Mouse (Mus musculus) CH12.LX (cell line): Measurements from ENCODE around the gene Dbx1. TPM values are rescaled to one million over a fixed set of nuclear protein-coding genes. Genes with fewer than 3 reads are reported as not detected.

Source experiments
- DNase-seq: peaks from one replicate; pipeline ENCODE4 v3.0.0-alpha.2; 2013; ENCODE audit errors: extremely low read depth
- H3K27ac ChIP-seq: 2 replicates; pipeline ENCODE4 v1.5.1; 2012; ENCODE audit warnings: low read depth, mild to moderate bottlenecking, control low read depth, moderate library complexity; ENCODE audit not compliant: insufficient read depth
- H3K27me3 ChIP-seq: replicated peaks from 2 replicates; pipeline ENCODE3; 2012; ENCODE audit warnings: inconsistent platforms
- H3K36me3 ChIP-seq, 2 experiments: replicated peaks in 1 of 2; 2 replicates each; pipeline versions ENCODE3 to v1.6.1; 2012; ENCODE audit warnings: inconsistent platforms in 1 of 2, low read length in 1 of 2, mild to moderate bottlenecking in 1 of 2, mixed read lengths in 1 of 2, moderate library complexity in 1 of 2; ENCODE audit not compliant: control insufficient read depth in 1 of 2, insufficient read depth in 1 of 2
- H3K4me1 ChIP-seq, 2 experiments: 2 replicates each; pipeline ENCODE4 v1.6.1; 2012; ENCODE audit warnings: inconsistent platforms in 1 of 2, moderate library complexity in 1 of 2; ENCODE audit not compliant: insufficient read depth in 2 of 2, control insufficient read depth in 1 of 2
- H3K4me2 ChIP-seq: 2 replicates; pipeline ENCODE4 v1.6.1; 2012; ENCODE audit warnings: low read depth, mild to moderate bottlenecking, control low read depth; ENCODE audit not compliant: poor library complexity, insufficient read depth, severe bottlenecking
- H3K4me3 ChIP-seq, 3 experiments: fragments of 150-350 bp in 1 of 3; sonication (generic) in 1 of 3; replicated peaks in 1 of 3; 2 replicates each; pipeline versions ENCODE3 to v1.5.1; 2011 to 2012; ENCODE audit warnings: low read depth in 2 of 3, low read length in 2 of 3, mild to moderate bottlenecking in 2 of 3, moderate library complexity in 2 of 3, control low read depth in 1 of 3, improper control_type of control experiment in 1 of 3, inconsistent platforms in 1 of 3, mixed read lengths in 1 of 3; ENCODE audit not compliant: poor library complexity in 1 of 3
- H3K79me2 ChIP-seq: replicated peaks from 2 replicates; pipeline ENCODE4 v1.6.1; 2012; ENCODE audit warnings: mild to moderate bottlenecking, moderate library complexity; ENCODE audit not compliant: control insufficient read depth, poor library complexity, insufficient read depth, severe bottlenecking; ENCODE audit errors: extremely low read depth
- H3K9ac ChIP-seq: 2 replicates; pipeline ENCODE4 v1.6.1; 2012; ENCODE audit warnings: low read depth, mild to moderate bottlenecking, control low read depth, moderate library complexity; ENCODE audit not compliant: insufficient read depth
- H3K9me3 ChIP-seq: replicated peaks from 2 replicates; pipeline ENCODE3; 2012; ENCODE audit warnings: low read length, inconsistent platforms, mixed read lengths
- E2F4 ChIP-seq: IDR thresholded peaks from 2 replicates; pipeline ENCODE4 v1.6.1; 2011; ENCODE audit warnings: low read depth, low read length, improper control_type of control experiment; ENCODE audit not compliant: insufficient replicate concordance
- ELF1 ChIP-seq: IDR thresholded peaks from 2 replicates; pipeline ENCODE4 v1.6.1; 2014; ENCODE audit warnings: low read depth, mild to moderate bottlenecking, inconsistent platforms, low read length, improper control_type of control experiment
- MAFK ChIP-seq: IDR thresholded peaks from 2 replicates; pipeline ENCODE4 v1.6.1; 2011; ENCODE audit warnings: low read length, improper control_type of control experiment; ENCODE audit not compliant: insufficient replicate concordance
- MAX ChIP-seq: IDR thresholded peaks from 2 replicates; pipeline ENCODE4 v1.6.1; 2011; ENCODE audit warnings: low read length, improper control_type of control experiment
- MXI1 ChIP-seq: IDR thresholded peaks from 2 replicates; pipeline ENCODE4 v1.6.1; 2011; ENCODE audit warnings: mild to moderate bottlenecking, low read depth, low read length, improper control_type of control experiment
- NELFE ChIP-seq: IDR thresholded peaks from 2 replicates; pipeline ENCODE4 v1.6.1; 2011; ENCODE audit warnings: low read depth, low read length, improper control_type of control experiment
- PAX5 ChIP-seq: IDR thresholded peaks from 2 replicates; pipeline ENCODE4 v1.6.1; 2012; ENCODE audit warnings: low read length, inconsistent platforms, mixed read lengths
- RCOR1 ChIP-seq: conservative IDR thresholded peaks from 2 replicates; pipeline ENCODE4 v1.6.1; 2012; ENCODE audit warnings: low read depth, mild to moderate bottlenecking, inconsistent platforms, low read length, improper control_type of control experiment
- SIN3A ChIP-seq: IDR thresholded peaks from 2 replicates; pipeline ENCODE4 v1.6.1; 2012; ENCODE audit warnings: low read length, improper control_type of control experiment, inconsistent platforms
- TBP ChIP-seq: conservative IDR thresholded peaks from 2 replicates; pipeline ENCODE4 v1.6.1; 2011; ENCODE audit warnings: low read depth, low read length, improper control_type of control experiment
- UBTF ChIP-seq: IDR thresholded peaks from 2 replicates; pipeline ENCODE4 v1.6.1; 2012; ENCODE audit warnings: low read depth, mild to moderate bottlenecking, inconsistent platforms, low read length, improper control_type of control experiment, moderate library complexity
- USF1 ChIP-seq: IDR thresholded peaks from 2 replicates; pipeline ENCODE4 v1.6.1; 2014; ENCODE audit warnings: low read depth, mild to moderate bottlenecking, inconsistent platforms, low read length, improper control_type of control experiment
- USF2 ChIP-seq: conservative IDR thresholded peaks from 2 replicates; pipeline ENCODE4 v1.6.1; 2011; ENCODE audit warnings: low read depth, low read length, improper control_type of control experiment
- ZC3H11A ChIP-seq: IDR thresholded peaks from 2 replicates; pipeline ENCODE4 v1.6.1; 2012; ENCODE audit warnings: low read depth, mild to moderate bottlenecking, inconsistent platforms, low read length, improper control_type of control experiment
- ZKSCAN1 ChIP-seq: IDR thresholded peaks from 2 replicates; pipeline ENCODE4 v1.6.1; 2012; ENCODE audit warnings: low read depth, inconsistent platforms, low read length, improper control_type of control experiment, borderline replicate concordance
- dilution Hi-C: fragments of 300-500 bp; cut with MboI; formaldehyde crosslinking; loops from 2 replicates; pipeline ENCODE4 v1.14.3; 2020; ENCODE audit warnings: low sequenced_read_pairs; ENCODE audit not compliant: extremely low pct_unique_long_range_greater_than_20kb, extremely low pct_ligation_motif_present
- in situ Hi-C: fragments of 300-500 bp; cut with MboI; formaldehyde crosslinking; loops from 3 replicates; pipeline ENCODE4 v1.14.3; 2019; ENCODE audit warnings: low sequenced_read_pairs, low pct_ligation_motif_present, low pct_unique_long_range_greater_than_20kb, mixed read lengths
- polyA plus RNA-seq: library from polyadenylated mRNA; unstranded; fragments of >175 nt; gene quantifications from 2 replicates; pipeline ENCODE4 v1.2.1, GENCODE M21; 2012; ENCODE audit warnings: low read depth; ENCODE audit not compliant: insufficient read length
- total RNA-seq, 2 experiments: library from RNA; depleted of rRNA; stranded (reverse); fragments of 300-350 nt in 1 of 2; fragments of >200 nt in 1 of 2; gene quantifications; 2 replicates each; pipeline ENCODE4 v1.2.3; 2012 to 2014

Gene Dbx1
- total and polyA plus RNA-seq, 3 experiments: 0.43 TPM; not detected in 2

- Histone ChIP-seq H3K27me3 (no peaks in the 10 kb centered on the region), H3K4me1 (0 out of 4 replicates have a peak, but pooled peaks cover 0 to 6% of the 10 kb centered on the region in 2 experiments), H3K9ac (no peak overlapping the region), H3K27ac (no peak overlapping the region), H3K4me3 (no peak overlapping the region), H3K9me3 (no peaks in the 10 kb centered on the region), H3K36me3 (no peaks in the 10 kb centered on the region), H3K4me2 (peak overlapping the region; percentile 67), H3K79me2 (no peaks in the 10 kb centered on the region)
- no peak for DNase-seq
- no peak for TF ChIP-seq MAX
- in situ Hi-C loops: no loop called here
- dilution Hi-C loops: no loop called here
These were observed 25.9 kb upstream of the Dbx1 start for GRCm38 (mm10) chr7:49662492-49663026.

- 0 out of 4 replicates have a peak, but pooled peaks cover 0 to 6% of the 10 kb centered on the region in 2 experiments for H3K4me1 ChIP-seq
- H3K79me2 ChIP-seq: no peaks in the 10 kb centered on the region
- no peak overlapping the region for H3K27ac ChIP-seq
- H3K9me3 ChIP-seq: no peaks in the 10 kb centered on the region
- dilution Hi-C loops: no loop called here
- H3K4me3 ChIP-seq: no peak overlapping the region
- no peak overlapping the region; the same call in 1 of the 2 replicates for H3K4me2 ChIP-seq
- no peak overlapping the region for H3K9ac ChIP-seq
- TF ChIP-seq MXI1: no peak
- TF ChIP-seq MAX: no peak
- TF ChIP-seq E2F4: no peak
- TF ChIP-seq MAFK: no peak
- no peak for TF ChIP-seq USF1
- TF ChIP-seq NELFE: no peak
- TF ChIP-seq ELF1: no peak
- no peak for TF ChIP-seq PAX5
- no peak for TF ChIP-seq TBP
- no peak for TF ChIP-seq USF2
- TF ChIP-seq UBTF: no peak
- TF ChIP-seq SIN3A: no peak
- TF ChIP-seq ZKSCAN1: no peak
- no peak for TF ChIP-seq ZC3H11A
- TF ChIP-seq RCOR1: no peak
- no peaks in the 10 kb centered on the region for H3K27me3 ChIP-seq
- H3K36me3 ChIP-seq: no peaks in the 10 kb centered on the region
- DNase-seq: no peak
- in situ Hi-C loops: no loop called here
These were observed 25.3 kb upstream of the Dbx1 start for GRCm38 (mm10) chr7:49661811-49662491.
